Mouse (Mus musculus) brain, adult 10 weeks (tissue): Measurements from ENCODE around the gene Syngr3. TPM values are rescaled to one million over a fixed set of nuclear protein-coding genes. Genes with fewer than 3 reads are reported as not detected.

Source experiments
- polyA plus RNA-seq: library from polyadenylated mRNA; stranded (reverse); fragments of 350-450 nt; fragmentation: Illumina TruSeq; extraction: RNeasy Lipid Tissue Mini Kit (QIAGEN cat#74804); gene quantifications from one replicate; pipeline ENCODE4 v1.2.3, GENCODE M21; 2015; ENCODE audit warnings: low read depth, low replicate concordance

The Syngr3 gene
- polyA plus RNA-seq, result 193 TPM

DNA sequence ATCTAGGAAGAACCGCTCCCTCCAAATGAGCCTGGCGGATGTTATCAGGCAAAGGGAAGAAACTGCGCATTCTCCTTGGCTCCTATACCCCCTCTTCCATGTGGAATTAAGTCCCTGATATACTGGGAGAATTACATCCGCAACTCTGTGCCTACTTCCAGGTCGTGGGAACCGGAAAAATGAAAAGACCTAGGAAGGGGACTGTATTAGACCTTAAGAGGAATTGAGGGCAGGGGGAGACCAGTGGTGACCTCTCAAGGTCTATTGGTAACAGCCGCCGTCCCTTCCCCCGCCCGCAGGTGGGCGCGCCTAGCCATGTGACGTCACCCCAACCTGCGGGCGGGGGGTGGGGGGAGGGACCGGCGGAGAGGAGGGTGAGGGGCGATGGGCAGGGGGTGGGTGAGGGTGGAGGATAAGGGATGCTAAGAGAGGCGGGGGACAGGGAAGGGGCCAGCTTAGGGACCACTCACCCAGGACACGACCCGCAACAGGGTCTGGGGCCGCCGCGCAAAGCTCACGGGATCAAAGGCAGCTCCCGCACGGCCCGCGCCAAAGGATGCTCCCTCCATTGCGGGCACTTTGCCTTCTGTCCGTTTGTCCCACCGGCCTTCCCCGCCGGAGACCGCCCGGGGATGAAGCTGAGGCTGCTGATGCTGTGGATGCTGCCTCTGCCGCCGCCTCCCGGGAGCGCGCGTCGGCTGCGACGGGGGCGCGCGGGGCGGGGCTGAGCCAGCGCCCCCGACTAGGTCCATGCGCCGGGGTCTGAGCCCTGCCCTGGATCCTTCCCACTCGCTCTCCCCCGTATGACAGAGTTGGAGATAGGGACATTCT, at the start of gene Syngr3:
Gene Syngr3, minus strand, starts transcription at position 705 of the 831 bp plus-strand sequence.

GRCm38 (mm10) chr17:24736330-24737051, 46.7 kb upstream of the Syngr3 start, which contains the start of gene Msrb1:
Msrb1 (plus strand) TSS chr17:24736642.

GRCm38 (mm10) chr17:24727618-24728017, 37.9 kb upstream of the Syngr3 start, which contains the start of gene Rpl3l:
Rpl3l (plus strand) TSS chr17:24727820.

DNA sequence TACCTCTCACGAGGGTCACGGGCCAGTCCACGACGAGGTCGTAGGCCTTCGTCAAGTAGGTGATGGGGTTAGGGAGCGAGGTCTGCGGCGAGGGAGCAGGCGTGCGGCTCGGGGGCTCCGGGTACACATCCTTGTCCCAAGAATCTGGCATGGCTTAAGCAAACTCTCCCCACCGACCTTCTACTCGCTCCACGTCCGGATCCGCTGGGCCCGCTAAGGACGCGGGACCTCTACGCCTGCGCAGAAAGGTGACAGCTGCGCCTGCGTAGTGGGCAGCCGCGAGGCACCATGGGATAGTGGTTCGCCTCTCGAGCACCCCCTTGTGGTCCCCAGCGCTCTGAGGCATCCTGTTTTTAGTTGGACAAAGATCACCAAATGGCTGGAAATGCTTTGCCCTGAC, 34.4 kb upstream of the Syngr3 start, which contains the start of gene Ndufb10:
Gene Ndufb10, minus strand, starts transcription at position 295 of the 400 bp plus-strand sequence.

GRCm38 (mm10) chr17:24717943-24718342, 28.2 kb upstream of the Syngr3 start, which contains the start of the genes Rnf151 and Rps2:
Rnf151 (minus strand) TSS chr17:24718063.
Rps2 (plus strand) TSS chr17:24718116.

DNA sequence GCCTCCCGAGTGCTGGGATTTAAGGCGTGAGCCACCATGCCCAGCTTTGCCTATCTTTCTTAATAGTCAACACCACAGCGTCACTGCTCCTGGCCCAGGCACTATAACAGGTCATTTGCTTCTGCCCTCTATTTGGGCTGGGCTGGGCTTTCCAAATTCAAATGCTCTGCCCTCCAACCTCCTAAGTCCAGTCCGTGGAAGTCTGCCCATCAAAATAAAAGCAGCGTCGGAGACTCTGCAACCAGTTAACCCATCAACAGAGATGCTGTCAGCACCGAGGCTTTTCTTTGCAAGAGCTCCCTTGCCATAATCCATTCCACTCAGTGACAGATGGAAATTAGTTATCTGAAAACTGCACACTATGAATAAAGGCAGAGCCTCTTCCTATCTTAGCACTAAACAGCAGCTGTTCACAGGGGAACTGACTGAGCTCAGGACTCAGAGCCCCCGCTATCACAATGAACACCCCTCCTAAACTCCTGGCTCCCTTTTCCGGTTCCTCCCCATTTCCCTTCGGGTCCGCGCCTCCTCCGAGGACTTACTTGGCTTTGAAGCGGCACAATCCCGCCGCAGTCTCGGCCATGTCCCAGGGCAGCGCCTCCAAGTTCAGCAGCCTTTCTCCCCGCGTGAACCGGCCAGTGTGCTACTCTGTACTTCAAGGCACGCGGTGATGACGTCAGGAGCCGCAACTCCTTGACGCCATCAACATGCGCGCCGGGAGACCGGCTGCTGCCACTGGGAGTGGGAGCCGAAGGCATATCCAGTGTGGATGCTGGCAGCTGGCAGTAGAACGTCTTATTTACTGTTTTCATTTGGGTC, 17.4 kb upstream of the Syngr3 start, which contains the start of gene Tbl3:
Gene Tbl3, minus strand, starts transcription at position 679 of the 819 bp plus-strand sequence.

GRCm38 (mm10) chr17:24696011-24696697, 6.4 kb upstream of the Syngr3 start, which contains the start of the genes Gfer and Noxo1:
Gfer (minus strand) TSS chr17:24696156.
Noxo1 (plus strand) TSS chr17:24696234.

GRCm38 (mm10) chr17:24669545-24670245, 20.1 kb downstream of the Syngr3 start, which contains the start of gene Zfp598:
Zfp598 (plus strand) TSS chr17:24669687.

DNA sequence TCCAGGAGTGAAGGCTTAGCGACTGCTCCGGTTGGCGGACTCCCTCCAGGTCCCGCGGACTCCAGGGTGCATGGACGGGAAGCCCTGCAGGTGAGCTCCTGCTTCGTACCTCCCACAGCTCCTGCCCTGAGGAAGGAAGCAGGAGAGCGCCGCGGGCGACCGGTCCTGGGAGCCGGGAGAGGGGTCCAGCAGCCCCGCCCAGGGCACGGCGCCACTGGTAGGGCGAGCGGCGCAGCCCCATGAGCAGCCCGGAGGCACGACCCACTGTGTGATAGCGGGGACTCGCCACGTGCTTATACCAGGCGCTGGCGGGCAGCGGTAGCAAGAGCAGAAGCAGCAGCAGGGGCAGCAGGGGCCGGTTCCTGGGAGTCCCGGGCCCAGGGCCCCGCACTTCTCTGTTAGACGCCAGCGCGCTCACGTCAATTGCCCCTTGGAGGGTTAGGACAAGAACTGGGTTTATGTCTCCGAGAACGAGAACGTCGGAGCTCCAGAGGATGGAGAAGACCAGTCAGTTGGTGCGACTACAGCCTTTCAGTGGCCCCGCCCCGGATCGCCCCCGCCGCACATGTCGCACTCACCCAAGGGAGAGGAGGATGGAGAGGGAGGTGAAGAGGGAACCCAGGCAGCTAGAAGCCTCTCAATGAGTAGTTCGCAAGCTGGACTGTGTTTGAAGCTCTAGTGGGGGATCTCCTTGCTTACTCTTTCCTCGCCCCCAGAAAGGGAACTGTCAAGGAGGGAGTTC, 31.6 kb downstream of the Syngr3 start, which contains the start of gene Npw:
Gene Npw, minus strand, starts transcription at position 441 of the 742 bp plus-strand sequence.

GRCm38 (mm10) chr17:24650070-24650616, 39.6 kb downstream of the Syngr3 start, which contains the start of gene Slc9a3r2:
Slc9a3r2 (minus strand) TSS chr17:24650327.

Other genes starting within 250 kb of the Syngr3 start
- gene Dnase1l2, start 246.8 kb downstream of the Syngr3 start, polyA plus RNA-seq, result 8.0 TPM
- gene E4f1, start 219.6 kb downstream of the Syngr3 start, polyA plus RNA-seq, result 26.5 TPM
- 68.9 TPM for gene Pgp, start 219.6 kb downstream of the Syngr3 start, polyA plus RNA-seq
- gene Bricd5, start 216.1 kb downstream of the Syngr3 start, polyA plus RNA-seq, result 1.0 TPM
- gene Mlst8, start 210.9 kb downstream of the Syngr3 start, polyA plus RNA-seq, result 41.6 TPM
- 78.2 TPM for gene Caskin1, start 201.4 kb downstream of the Syngr3 start, polyA plus RNA-seq
- gene Traf7, start 162.0 kb downstream of the Syngr3 start, polyA plus RNA-seq, result 80.2 TPM
- 59.9 TPM for gene Rab26, start 155.7 kb downstream of the Syngr3 start, polyA plus RNA-seq
- 45.2 TPM for gene Pkd1, start 140.1 kb downstream of the Syngr3 start, polyA plus RNA-seq
- 97.7 TPM for gene Tsc2, start 57.3 kb downstream of the Syngr3 start, polyA plus RNA-seq
- 9.6 TPM for gene Nthl1, start 57.3 kb downstream of the Syngr3 start, polyA plus RNA-seq
- 49.3 TPM for gene Slc9a3r2, start 39.6 kb downstream of the Syngr3 start, polyA plus RNA-seq
- not detected for gene Npw, start 31.5 kb downstream of the Syngr3 start, polyA plus RNA-seq
- 31.2 TPM for gene Zfp598, start 20.3 kb downstream of the Syngr3 start, polyA plus RNA-seq
- gene Gfer, start 6.2 kb upstream of the Syngr3 start, polyA plus RNA-seq, result 22.1 TPM
- 3.3 TPM for gene Noxo1, start 6.3 kb upstream of the Syngr3 start, polyA plus RNA-seq
- 28.6 TPM for gene Tbl3, start 17.7 kb upstream of the Syngr3 start, polyA plus RNA-seq
- gene Rnf151, start 28.1 kb upstream of the Syngr3 start, polyA plus RNA-seq, result not detected
- 796 TPM for gene Rps2, start 28.2 kb upstream of the Syngr3 start, polyA plus RNA-seq
- gene Ndufb10, start 34.5 kb upstream of the Syngr3 start, polyA plus RNA-seq, result 517 TPM
- 1.1 TPM for gene Rpl3l, start 37.9 kb upstream of the Syngr3 start, polyA plus RNA-seq
- gene Msrb1, start 46.7 kb upstream of the Syngr3 start, polyA plus RNA-seq, result 54.9 TPM
- not detected for gene Hs3st6, start 63.0 kb upstream of the Syngr3 start, polyA plus RNA-seq
- not detected for gene Meiob, start 114.3 kb upstream of the Syngr3 start, polyA plus RNA-seq
- gene Hagh, start 150.2 kb upstream of the Syngr3 start, polyA plus RNA-seq, result 182 TPM
- 30.6 TPM for gene Fahd1, start 160.4 kb upstream of the Syngr3 start, polyA plus RNA-seq
- gene Igfals, start 176.0 kb upstream of the Syngr3 start, polyA plus RNA-seq, result not detected
- gene Nubp2, start 196.4 kb upstream of the Syngr3 start, polyA plus RNA-seq, result 42.4 TPM
- 74.8 TPM for gene Spsb3, start 196.7 kb upstream of the Syngr3 start, polyA plus RNA-seq
- 29.7 TPM for gene Eme2, start 205.1 kb upstream of the Syngr3 start, polyA plus RNA-seq
- 84.8 TPM for gene Mrps34, start 205.2 kb upstream of the Syngr3 start, polyA plus RNA-seq
- 78.4 TPM for gene Nme3, start 206.5 kb upstream of the Syngr3 start, polyA plus RNA-seq
- gene Mapk8ip3, start 247.0 kb upstream of the Syngr3 start, polyA plus RNA-seq, result 214 TPM